Mouse (Mus musculus) spleen, postnatal 14 days (tissue): ENCODE measurements around the gene Olfr887.

Source experiments
- DNase-seq, 2 experiments: peaks; one replicate each; pipeline ENCODE4 v3.0.0; 2021 to 2022; ENCODE audit warnings: low spot score in 2 of 2

The Olfr887 gene

GRCm38 (mm10) chr9:38083772-38084171 lies at the start of gene Olfr887:
Olfr887 (plus strand) TSS chr9:38084072.
- no peak for DNase-seq

- no peak for DNase-seq
These were observed 37.6 kb upstream of the Olfr887 start, which contains the start of gene Olfr884 for GRCm38 (mm10) chr9:38046255-38046654. Olfr884 (plus strand) TSS chr9:38046555.

GRCm38 (mm10) chr9:38061022-38061421 lies 22.9 kb upstream of the Olfr887 start, which contains the start of gene Olfr885:
Olfr885 (plus strand) TSS chr9:38061322.
- DNase-seq = no peak

- no peak for DNase-seq
These were observed 24.0 kb downstream of the Olfr887 start, which contains the start of gene Olfr888 for GRCm38 (mm10) chr9:38107828-38108227. Olfr888 (plus strand) TSS chr9:38108128.

- no peak for DNase-seq
These were observed 31.0 kb downstream of the Olfr887 start, which contains the start of gene Olfr889 for GRCm38 (mm10) chr9:38114898-38115297. Olfr889 (plus strand) TSS chr9:38115198.
